Mouse (Mus musculus): ENCODE data around the gene Fcgr1. TPM values are rescaled to one million over a fixed set of nuclear protein-coding genes. Genes with fewer than 3 reads are reported as not detected.

Gene Fcgr1
- polyA plus RNA-seq, 1 experiment from 2014 or later, result 3.3 TPM

DNA sequence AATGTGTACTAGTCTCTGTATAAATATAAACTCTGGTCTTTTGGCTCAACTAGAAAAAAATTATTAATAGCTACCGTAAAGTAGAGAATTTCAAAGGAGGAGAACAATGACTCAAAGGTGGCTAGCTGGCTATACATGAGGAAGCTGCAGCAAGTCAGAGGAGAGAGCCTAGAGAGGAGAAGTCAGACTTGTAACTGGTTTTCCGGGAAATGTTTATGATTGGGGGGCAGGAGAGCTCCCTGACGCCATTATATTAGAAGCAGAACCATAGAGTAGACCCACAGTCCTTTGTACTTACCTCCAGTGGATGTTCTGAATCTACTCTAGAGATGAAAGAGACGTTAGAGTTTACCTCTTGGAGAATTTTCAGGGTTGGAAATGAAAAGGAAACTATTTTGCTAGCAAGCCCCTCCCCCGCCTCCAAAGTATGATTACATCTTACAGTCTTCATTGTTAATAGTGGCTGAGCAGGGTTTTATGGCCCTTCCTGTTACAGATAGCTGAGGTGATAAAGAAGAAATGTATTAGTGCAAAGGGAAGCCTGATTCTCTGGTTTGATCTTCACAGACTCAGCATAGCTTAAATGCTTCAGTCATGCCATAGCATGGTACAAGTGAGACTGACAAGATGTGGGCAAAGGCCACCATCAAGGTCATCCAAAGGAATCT lies 37.7 kb downstream of the Fcgr1 start:
- Histone ChIP-seq H3K9me3 (ENCODE audit: low read depth, low read length) (no peaks in the 10 kb centered on the region), H3K9ac (no peak overlapping the region), H3K4me1 (ENCODE audit: insufficient read depth) (no peaks in the 10 kb centered on the region), H3K27me3 (ENCODE audit: insufficient read depth, low read length) (peaks cover 3% of the 10 kb centered on the region; the same call in 1 of the 2 replicates), H3K4me3 (ENCODE audit: low read depth, low read length) (no peak overlapping the region), H3K27ac (ENCODE audit: low read depth) (peak overlapping the region; percentile 33; the same call in 1 of the 2 replicates), H3K4me2 (0 out of 2 replicates have a peak overlapping the region, but pooled peaks have one; percentile 6), H3K36me3 (ENCODE audit: insufficient read depth) (no peaks in the 10 kb centered on the region)
- DNase-seq, result no peak
- TF ChIP-seq CTCF (IDR thresholded peaks at IDR 0.05; ENCODE audit: low read depth), result no peak
- ATAC-seq (ENCODE audit: insufficient read depth), result no peak
- WGBS, result 56% methylated on average over 5 of the region's 5 CpGs

DNA sequence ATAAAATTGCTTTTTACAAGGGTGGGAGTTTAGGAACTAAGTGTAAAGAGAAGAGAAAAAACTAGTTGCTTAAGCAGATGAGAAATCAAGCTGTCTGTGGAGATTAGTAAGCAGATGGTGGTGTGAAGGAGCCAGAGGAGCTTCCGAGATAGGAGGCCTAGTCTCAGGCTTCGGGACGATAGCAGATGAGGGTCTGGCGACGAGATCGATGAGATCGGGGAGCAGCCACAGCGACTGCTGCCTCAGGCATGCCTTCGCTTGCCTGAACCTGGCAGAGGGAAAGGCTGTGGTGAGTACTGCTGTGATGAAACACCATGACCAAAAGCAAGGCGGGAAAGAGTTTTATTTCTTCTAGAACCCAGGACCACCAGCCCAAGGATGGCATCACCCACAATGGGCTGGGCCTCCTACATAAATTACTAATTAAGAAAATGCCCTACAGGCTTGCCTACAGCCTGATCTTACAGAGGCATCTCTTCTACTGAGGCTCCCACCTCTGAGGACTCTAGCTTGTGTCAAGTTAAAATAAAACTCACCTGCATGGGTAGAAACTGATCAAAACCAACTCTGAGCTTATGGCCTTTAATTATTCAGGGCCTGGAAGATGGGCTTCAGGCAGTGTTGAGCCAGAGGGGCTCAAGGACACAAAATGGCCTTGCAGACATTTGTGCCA lies 39.0 kb downstream of the Fcgr1 start:
- Histone ChIP-seq H3K4me2 (peak overlapping the region; percentile 20; the same call in 1 of the 2 replicates), H3K9me3 (ENCODE audit: low read depth, low read length) (no peaks in the 10 kb centered on the region), H3K27ac (ENCODE audit: low read depth) (no peak overlapping the region), H3K9ac (no peak overlapping the region), H3K4me1 (ENCODE audit: insufficient read depth) (no peaks in the 10 kb centered on the region), H3K27me3 (ENCODE audit: insufficient read depth, low read length) (peaks cover 3% of the 10 kb centered on the region; the same call in 1 of the 2 replicates), H3K4me3 (ENCODE audit: low read depth, low read length) (no peak overlapping the region), H3K36me3 (ENCODE audit: insufficient read depth) (no peaks in the 10 kb centered on the region)
- 35% methylated on average over 10 of the region's 10 CpGs for WGBS
- DNase-seq, result peak; percentile 55
- ATAC-seq (ENCODE audit: insufficient read depth), result peak; percentile 67
- no peak for TF ChIP-seq CTCF (IDR thresholded peaks at IDR 0.05; ENCODE audit: low read depth)

DNA sequence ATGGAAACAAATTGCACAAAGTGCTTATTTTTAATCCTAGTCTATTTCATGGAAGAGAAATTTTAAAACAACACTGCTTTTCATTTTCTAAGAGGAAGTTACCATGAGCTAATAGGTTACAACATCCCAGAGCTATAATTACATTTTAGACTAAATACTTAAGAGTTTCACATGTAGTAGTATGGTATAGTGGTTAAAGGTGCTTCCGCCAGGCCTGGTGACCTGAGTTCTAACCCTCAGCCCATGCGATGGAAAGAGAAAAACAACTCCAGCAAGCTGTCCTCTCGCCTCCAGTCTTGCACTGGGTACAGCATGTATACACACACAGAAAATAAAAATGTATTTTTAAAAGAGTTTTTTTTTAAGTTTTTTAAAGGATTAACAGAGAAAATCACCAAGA lies 42.0 kb downstream of the Fcgr1 start:
- ATAC-seq (ENCODE audit: insufficient read depth), result no peak
- no peak for DNase-seq
- Histone ChIP-seq H3K9ac (no peak overlapping the region), H3K9me3 (ENCODE audit: low read depth, low read length) (no peaks in the 10 kb centered on the region), H3K4me3 (ENCODE audit: low read depth, low read length) (no peak overlapping the region), H3K27ac (ENCODE audit: low read depth) (no peak overlapping the region), H3K36me3 (ENCODE audit: insufficient read depth) (no peaks in the 10 kb centered on the region), H3K4me1 (ENCODE audit: insufficient read depth) (no peaks in the 10 kb centered on the region), H3K4me2 (no peak overlapping the region), H3K27me3 (ENCODE audit: insufficient read depth, low read length) (peaks cover 3% of the 10 kb centered on the region; the same call in 1 of the 2 replicates)
- 84% methylated on average over 3 of the region's 3 CpGs for WGBS
- TF ChIP-seq CTCF (IDR thresholded peaks at IDR 0.05; ENCODE audit: low read depth), result no peak

DNA sequence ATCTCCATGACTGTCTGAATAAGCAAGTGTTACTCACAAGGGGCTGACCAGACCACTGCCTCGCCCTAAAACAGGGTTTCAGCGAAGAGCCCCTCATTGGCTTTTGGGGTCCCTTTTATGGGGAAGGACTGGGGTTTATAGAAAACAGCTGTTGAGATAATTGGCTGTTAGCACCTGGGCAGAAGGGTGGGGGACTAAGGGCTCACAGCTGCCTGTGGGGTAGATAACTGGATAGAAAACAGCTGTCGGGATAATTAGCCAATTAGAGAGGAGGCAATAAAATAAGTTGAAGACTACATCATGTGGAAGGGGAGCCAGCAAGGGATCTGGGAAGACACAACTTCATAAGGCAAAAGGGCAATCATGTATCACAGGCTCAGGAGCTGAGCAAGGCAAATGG lies 42.9 kb downstream of the Fcgr1 start:
- Histone ChIP-seq H3K27me3 (ENCODE audit: insufficient read depth, low read length) (peaks cover 3% of the 10 kb centered on the region; the same call in 1 of the 2 replicates), H3K36me3 (ENCODE audit: insufficient read depth) (no peaks in the 10 kb centered on the region), H3K4me2 (no peak overlapping the region), H3K4me3 (ENCODE audit: low read depth, low read length) (no peak overlapping the region), H3K9me3 (ENCODE audit: low read depth, low read length) (no peaks in the 10 kb centered on the region), H3K9ac (no peak overlapping the region), H3K27ac (ENCODE audit: low read depth) (no peak overlapping the region), H3K4me1 (ENCODE audit: insufficient read depth) (no peaks in the 10 kb centered on the region)
- ATAC-seq (ENCODE audit: insufficient read depth) (no peak), DNase-seq (no peak)
- WGBS, result 63% methylated on average over 3 of the region's 3 CpGs
- no peak for TF ChIP-seq CTCF (IDR thresholded peaks at IDR 0.05; ENCODE audit: low read depth)

DNA sequence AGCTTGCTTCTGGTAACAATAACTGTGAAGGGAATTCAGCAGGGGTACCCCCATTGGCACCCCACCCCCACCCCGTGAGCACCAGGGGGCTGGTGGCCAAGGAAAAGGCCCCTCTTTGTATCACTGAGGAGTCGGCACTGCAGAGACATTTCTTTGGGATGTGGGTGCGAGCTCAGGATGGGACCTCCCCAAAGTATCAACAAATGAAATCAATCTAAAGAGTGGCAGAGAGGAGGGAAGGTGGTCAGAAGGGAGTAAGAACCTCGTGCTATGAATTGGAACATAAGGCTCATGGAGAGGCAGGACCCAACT lies 44.8 kb downstream of the Fcgr1 start:
- 36% methylated on average over 4 of the region's 4 CpGs for WGBS
- Histone ChIP-seq H3K36me3 (ENCODE audit: insufficient read depth) (no peaks in the 10 kb centered on the region), H3K27me3 (ENCODE audit: insufficient read depth, low read length) (peaks cover 3% of the 10 kb centered on the region; the same call in 1 of the 2 replicates), H3K4me2 (peak overlapping the region; percentile 70), H3K9ac (0 out of 2 replicates have a peak overlapping the region, but pooled peaks have one; percentile 62), H3K9me3 (ENCODE audit: low read depth, low read length) (no peaks in the 10 kb centered on the region), H3K4me1 (ENCODE audit: insufficient read depth) (peaks cover 5% of the 10 kb centered on the region), H3K4me3 (ENCODE audit: low read depth, low read length) (peak overlapping the region; percentile 52), H3K27ac (ENCODE audit: low read depth) (no peak overlapping the region)
- DNase-seq (no peak), ATAC-seq (ENCODE audit: insufficient read depth) (no peak)
- TF ChIP-seq CTCF (IDR thresholded peaks at IDR 0.05; ENCODE audit: low read depth), result no peak

DNA sequence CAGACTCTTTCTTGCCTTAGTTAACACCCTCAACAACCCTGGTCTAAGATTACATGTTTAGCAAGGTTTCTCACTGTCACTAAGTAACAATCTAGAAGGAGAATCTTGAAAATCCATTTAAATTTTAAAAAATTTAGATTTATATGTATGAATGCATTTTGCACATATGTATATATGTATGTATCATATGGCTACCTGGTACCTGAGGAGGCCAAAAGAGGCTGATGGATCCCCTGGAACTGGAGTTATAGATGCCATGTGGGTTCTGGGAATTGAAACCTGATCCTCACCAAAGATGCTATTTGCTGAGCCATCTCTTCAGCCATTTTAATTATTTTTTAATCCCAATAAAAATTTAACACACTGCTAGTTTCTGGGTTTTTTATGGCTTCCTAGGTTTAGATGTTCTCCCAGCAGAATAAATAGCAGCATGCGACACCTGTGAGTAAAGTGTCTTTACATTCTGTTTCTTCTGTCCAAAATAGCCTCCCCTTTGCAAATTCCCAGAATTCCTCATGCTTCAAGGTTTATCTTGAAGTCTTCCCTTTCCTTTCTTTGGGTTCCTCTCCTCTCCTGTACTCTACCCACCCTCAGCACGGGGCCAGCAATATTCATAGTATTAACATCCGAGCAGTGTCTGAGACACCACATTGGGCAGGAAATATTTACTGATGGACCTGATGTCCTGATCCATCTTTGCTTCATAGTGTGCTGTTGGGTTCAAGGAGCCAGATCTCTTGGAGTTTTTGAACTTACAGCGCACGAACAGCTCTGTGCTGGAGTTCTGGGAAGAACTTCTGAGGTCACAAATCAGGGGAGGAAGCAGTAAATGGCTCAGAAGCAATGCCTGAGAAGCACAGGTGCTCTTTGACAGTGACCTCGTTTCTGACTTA lies 45.4 kb downstream of the Fcgr1 start:
- DNase-seq (peak; percentile 36), ATAC-seq (ENCODE audit: insufficient read depth) (no peak)
- H3K4me1 ChIP-seq (ENCODE audit: insufficient read depth), result peaks cover 8% of the 10 kb centered on the region
- peak overlapping the region; percentile 52 for H3K4me3 ChIP-seq (ENCODE audit: low read depth, low read length)
- 30% methylated on average over 6 of the region's 6 CpGs for WGBS
- peak overlapping the region; percentile 62 for H3K9ac ChIP-seq
- peak overlapping the region; percentile 70 for H3K4me2 ChIP-seq
- no peaks in the 10 kb centered on the region for H3K36me3 ChIP-seq (ENCODE audit: insufficient read depth)
- no peak for TF ChIP-seq CTCF (IDR thresholded peaks at IDR 0.05; ENCODE audit: low read depth)
- peak overlapping the region; percentile 86; the same call in 1 of the 2 replicates for H3K27ac ChIP-seq (ENCODE audit: low read depth)
- no peaks in the 10 kb centered on the region for H3K9me3 ChIP-seq (ENCODE audit: low read depth, low read length)
- H3K27me3 ChIP-seq (ENCODE audit: insufficient read depth, low read length), result no peaks in the 10 kb centered on the region

All from lung, embryonic 14.5 days (tissue).